Mouse (Mus musculus) c-Kit-negative CD71-positive TER-119-positive erythroid progenitor cells, embryonic 14.5 days (primary cell): ENCODE results near the gene Tead1.
"Not testable (repeated sequence)": the region's sequence is repeated elsewhere in the genome, so short reads cannot be mapped to it uniquely, and the experiment has no call there.

ENCODE experiments used
- DNase-seq: peaks from one replicate; pipeline ENCODE4 v3.0.0-alpha.2; 2013; ENCODE audit warnings: low read depth, low spot score

Gene Tead1

GRCm38 (mm10) chr7:112917613-112918278 lies 238.6 kb downstream of the Tead1 start:
- DNase-seq: no peak

DNA sequence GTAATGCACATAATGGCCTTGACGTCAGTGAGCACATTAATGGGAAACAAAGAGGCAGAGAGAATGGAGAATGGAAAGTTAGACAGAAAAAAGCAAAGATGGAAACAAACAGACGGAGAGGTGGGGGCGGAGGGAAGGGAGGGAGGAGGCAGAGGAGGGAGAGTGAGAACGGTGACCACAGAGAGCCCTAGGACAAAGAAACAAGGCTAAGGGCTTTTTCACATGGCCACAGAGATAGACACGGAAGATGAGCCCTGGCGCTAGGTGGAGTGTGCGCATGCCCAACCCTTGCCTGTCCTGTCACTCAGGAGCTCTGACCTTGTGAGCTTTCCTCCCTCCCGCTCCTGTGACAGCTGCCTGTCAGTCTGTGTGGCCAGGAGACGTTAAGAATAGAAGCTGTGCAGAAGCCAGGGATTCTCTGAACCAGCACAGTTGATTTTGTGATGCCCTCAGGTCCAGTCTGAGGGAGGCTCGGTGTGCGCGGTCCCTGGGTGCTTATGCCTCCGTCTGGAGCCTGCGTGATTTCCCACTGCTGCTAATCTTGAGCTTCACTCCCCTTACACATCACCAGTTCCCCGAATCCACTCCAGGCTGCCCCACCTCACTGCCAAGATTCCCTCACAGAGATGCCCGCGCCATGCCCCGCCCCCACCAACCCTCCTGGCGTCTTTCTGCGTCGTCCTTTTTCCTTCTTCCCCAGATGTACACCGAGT lies 239.3 kb downstream of the Tead1 start:
- no peak for DNase-seq

DNA sequence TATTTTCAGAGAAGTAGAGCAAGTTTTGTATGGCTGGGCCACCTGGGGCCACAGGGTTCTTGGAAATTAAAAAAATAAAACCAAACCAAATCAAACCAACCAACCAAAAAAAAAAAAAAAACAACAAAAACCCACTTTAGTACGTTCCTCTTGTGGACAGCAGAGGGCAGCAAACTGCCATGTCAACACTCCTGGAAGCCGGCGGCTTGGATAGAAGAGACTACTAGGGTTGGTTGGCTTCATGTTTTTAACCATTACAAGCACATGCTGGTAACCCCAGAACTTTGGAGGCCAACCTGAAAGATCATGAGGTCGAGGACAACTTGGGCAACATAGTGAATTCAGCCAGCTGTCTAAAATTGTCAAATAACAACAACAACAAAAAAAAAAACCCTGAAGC lies 240.7 kb downstream of the Tead1 start:
- no peak for DNase-seq

DNA sequence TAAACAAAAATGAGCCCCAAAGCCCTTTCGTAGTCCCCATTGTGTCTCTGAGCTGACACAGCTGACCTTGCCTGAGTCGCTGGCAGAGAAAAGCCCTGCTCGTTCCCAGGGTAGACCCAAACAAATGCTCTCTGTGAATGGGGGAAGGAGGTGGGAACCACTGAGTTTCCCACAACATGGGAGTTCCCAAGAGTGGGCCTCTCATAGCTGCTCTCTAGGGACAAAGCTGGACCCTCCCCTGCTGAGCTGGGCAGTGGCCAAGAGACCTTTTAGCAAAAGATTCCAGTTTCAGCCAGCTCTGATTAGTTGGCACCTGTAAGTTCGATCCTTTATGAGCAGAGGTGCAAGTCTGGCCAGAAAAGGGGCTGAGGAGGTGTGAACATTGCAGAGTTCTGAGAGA lies 243.7 kb downstream of the Tead1 start:
- no peak for DNase-seq

GRCm38 (mm10) chr7:112923712-112924111 lies 244.6 kb downstream of the Tead1 start:
- DNase-seq: no peak

DNA sequence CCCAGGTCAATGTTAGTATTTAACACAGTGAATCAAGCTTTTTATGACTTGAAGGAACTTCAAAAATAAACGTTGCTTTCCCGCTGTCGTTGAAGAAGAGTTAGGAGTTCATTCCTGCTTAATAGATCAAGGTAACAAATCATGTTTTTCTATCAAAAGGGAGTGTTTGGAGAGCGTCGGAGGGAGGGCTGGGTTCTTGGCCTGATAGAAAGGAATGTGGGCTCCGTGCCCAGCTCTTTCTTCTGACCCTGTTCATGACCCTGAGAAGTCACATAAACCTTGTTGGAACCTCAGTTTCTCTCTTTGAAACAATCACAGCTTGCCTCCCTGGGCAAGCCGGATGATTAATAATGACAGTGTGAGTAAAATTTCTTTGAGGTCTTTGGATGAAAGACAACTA lies 251.6 kb downstream of the Tead1 start:
- DNase-seq: no peak

DNA sequence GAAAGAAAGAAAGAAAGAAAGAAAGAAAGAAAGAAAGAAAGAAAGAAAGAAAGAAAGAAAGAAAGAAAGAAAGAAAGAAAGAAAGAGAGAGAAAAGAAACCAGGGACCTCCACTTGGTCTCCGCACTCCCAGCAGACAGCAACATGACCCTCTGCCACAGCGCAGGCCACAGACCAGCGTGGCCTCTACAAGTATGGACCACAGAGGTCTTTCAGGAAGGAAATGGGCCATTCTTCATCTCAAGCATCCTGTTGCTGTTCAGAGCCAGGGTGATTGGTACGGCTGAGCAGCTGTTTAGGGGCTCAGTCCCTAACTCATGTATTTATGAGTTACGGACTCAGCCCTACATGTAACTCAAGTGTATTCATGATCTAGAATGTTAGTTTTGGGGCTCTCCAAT lies 256.8 kb downstream of the Tead1 start:
- DNase-seq: not testable (repeated sequence)

DNA sequence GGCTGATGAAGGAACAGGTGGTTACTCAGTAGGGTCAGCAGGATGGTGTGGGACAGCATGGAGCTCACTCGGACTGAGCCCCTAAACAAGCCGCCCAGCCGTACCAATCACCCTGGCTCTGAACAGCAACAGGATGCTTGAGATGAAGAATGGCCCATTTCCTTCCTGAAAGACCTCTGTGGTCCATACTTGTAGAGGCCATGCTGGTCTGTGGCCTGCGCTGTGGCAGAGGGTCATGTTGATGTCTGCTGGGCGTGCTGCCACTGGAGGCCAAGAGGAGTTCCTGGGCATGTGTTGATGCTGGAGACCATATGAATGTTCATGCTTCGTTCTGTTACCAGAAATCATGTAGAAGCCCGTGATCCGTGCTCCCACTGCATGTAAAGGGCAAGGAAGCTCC lies 258.0 kb downstream of the Tead1 start:
- no peak for DNase-seq

DNA sequence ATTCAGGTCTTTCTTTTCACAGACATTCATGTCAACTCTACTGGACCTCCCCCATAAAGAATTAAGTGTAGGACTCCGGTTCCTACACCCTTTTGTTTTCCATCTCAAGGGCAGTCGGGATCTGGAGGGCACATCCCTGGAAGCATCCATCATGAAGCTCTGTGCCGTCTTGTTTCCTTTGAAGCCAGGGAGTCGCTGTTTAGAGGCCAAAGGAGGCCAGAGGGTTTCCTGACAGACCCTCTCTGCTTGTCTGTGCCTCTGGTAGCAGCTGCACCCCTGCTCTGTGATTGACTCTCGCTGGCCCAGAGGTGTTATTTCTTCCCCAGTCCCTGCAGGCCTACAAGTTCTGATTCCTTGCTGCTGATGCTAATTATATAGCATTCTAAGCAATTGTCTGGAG lies 259.8 kb downstream of the Tead1 start:
- no peak for DNase-seq

- DNase-seq: no peak
These were observed 263.4 kb downstream of the Tead1 start for GRCm38 (mm10) chr7:112942567-112942966.

DNA sequence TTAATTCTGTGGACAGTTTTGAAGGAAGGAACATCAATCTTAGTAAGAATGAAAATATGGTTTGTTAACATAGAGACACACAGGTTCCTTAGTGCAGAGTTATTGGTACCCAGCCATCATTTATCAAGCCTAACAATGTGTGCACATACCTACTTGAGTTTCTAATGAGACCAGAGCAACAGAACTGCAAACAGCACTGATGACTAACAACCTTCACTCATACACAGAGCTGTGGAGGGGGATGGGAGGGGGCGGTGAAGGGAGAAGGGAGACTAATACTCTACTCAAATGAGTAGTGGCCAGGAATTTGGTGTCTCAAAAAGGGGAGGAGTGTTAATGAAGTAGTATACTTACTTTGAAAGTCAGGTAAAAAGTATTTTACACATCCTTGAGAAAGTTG lies 263.9 kb downstream of the Tead1 start:
- DNase-seq: no peak

GRCm38 (mm10) chr7:112946706-112947105 lies 267.6 kb downstream of the Tead1 start:
- no peak for DNase-seq

GRCm38 (mm10) chr7:112953777-112954291 lies 274.7 kb downstream of the Tead1 start, which contains the start of gene Rassf10:
Gene Rassf10, plus strand, starts transcription at chr7:112953962.
- DNase-seq: no peak

DNA sequence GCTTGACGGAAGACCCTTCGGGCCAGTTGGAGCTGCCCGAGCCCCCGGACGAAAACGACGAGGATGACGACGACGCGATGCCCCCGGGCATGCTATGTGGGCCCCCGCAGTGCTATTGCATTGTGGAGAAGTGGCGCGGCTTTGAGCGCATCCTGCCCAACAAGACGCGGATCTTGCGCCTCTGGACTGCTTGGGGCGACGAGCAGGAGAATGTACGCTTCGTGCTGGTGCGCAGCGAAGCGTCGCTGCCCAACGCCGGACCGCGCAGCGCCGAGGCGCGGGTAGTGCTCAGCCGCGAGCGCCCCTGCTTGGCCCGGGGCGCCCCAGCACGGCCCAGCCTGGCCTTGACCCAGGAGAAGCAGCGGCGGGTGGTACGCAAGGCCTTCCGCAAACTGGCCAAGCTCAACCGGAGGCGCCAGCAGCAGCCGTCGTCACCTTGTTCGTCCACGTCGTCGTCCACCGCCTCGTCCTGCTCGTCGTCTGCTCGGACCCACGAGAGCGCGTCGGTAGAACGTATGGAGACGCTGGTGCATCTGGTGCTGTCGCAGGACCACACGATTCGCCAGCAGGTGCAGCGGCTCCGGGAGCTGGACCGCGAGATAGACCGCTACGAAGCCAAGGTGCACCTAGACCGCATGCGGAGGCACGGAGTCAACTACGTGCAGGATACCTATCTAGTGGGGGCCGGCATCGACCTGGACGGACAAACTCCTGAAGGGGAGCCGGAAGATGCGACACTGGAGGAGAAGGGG lies 275.4 kb downstream of the Tead1 start:
- no peak for DNase-seq

- DNase-seq: no peak
These were observed 276.1 kb downstream of the Tead1 start for GRCm38 (mm10) chr7:112955103-112955827.

- no peak for DNase-seq
These were observed 276.8 kb downstream of the Tead1 start for GRCm38 (mm10) chr7:112955955-112956354.
